Mouse (Mus musculus): ENCODE results near the gene Tacc3. TPM values are rescaled to one million over a fixed set of nuclear protein-coding genes. Genes with fewer than 3 reads are reported as not detected.

Tacc3 gene
- polyA plus RNA-seq, 1 experiment, result 9.2 TPM

DNA sequence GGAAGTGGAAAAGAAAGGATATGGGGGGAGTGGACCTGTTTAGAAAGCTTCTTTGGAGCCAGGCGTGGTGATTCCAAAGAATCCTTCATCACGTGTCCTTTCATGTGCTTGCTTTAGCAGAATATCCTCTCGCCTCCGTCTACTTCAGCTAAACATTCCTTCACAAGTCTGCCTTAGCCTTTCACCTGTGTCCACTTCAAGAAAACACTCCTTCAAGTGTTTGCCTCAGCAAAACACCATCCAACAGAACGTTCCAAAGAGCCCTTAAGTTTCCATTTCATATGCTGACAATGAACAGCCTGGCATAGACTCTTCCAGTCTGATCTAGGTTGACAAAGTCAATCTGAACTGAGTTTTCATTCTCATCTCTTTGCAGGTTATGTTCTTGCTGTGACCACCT lies 20.3 kb downstream of the Tacc3 start:
- DNase-seq, result no peak
- Histone ChIP-seq H3K27ac (ENCODE audit: insufficient read depth, low read length) (no peak overlapping the region), H3K27me3 (ENCODE audit: control insufficient read depth, insufficient read depth, low read length) (no peaks in the 10 kb centered on the region), H3K4me3 (replicated peaks; ENCODE audit: insufficient read depth, low read depth, low read length) (no peak overlapping the region), H3K4me1 (ENCODE audit: control insufficient read depth, insufficient read depth, low read length) (no peaks in the 10 kb centered on the region)
- 87% methylated on average over 5 of the region's 5 CpGs for WGBS
- TF ChIP-seq CTCF (IDR thresholded peaks at IDR 0.05; ENCODE audit: borderline replicate concordance, insufficient read depth, low read depth, low read length) (no peak), POLR2A (IDR thresholded peaks at IDR 0.05; ENCODE audit: borderline replicate concordance, insufficient read depth, low read length) (no peak)

DNA sequence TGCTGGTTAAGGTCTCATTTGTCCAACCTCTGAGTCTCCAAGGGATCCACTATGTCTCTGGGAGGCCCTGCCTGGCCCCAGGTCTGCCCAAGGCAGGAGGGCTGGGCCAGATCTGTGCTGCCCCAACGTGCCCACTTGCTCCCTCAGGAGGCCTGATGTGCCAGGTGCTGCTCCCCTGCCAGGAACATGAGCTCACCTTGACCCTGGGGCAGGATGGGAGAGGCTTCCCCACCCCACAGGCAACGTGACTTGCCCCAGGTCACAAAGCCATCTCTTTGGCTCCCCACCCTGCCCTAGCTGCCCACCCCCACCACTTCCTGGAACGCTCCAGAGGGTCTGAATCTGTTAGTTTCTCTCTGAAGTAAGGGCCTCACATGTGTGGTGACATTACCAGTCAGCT lies 23.1 kb downstream of the Tacc3 start:
- no peak overlapping the region for H3K27ac ChIP-seq (ENCODE audit: insufficient read depth, low read length)
- no peak for DNase-seq
- WGBS, result 62% methylated on average over 3 of the region's 3 CpGs
- H3K4me1 ChIP-seq (ENCODE audit: control insufficient read depth, insufficient read depth, low read length), result no peaks in the 10 kb centered on the region
- TF ChIP-seq POLR2A (IDR thresholded peaks at IDR 0.05; ENCODE audit: borderline replicate concordance, insufficient read depth, low read length) (no peak), CTCF (IDR thresholded peaks at IDR 0.05; ENCODE audit: borderline replicate concordance, insufficient read depth, low read depth, low read length) (no peak)
- no peaks in the 10 kb centered on the region for H3K27me3 ChIP-seq (ENCODE audit: control insufficient read depth, insufficient read depth, low read length)
- H3K4me3 ChIP-seq (replicated peaks; ENCODE audit: insufficient read depth, low read depth, low read length), result no peak overlapping the region

DNA sequence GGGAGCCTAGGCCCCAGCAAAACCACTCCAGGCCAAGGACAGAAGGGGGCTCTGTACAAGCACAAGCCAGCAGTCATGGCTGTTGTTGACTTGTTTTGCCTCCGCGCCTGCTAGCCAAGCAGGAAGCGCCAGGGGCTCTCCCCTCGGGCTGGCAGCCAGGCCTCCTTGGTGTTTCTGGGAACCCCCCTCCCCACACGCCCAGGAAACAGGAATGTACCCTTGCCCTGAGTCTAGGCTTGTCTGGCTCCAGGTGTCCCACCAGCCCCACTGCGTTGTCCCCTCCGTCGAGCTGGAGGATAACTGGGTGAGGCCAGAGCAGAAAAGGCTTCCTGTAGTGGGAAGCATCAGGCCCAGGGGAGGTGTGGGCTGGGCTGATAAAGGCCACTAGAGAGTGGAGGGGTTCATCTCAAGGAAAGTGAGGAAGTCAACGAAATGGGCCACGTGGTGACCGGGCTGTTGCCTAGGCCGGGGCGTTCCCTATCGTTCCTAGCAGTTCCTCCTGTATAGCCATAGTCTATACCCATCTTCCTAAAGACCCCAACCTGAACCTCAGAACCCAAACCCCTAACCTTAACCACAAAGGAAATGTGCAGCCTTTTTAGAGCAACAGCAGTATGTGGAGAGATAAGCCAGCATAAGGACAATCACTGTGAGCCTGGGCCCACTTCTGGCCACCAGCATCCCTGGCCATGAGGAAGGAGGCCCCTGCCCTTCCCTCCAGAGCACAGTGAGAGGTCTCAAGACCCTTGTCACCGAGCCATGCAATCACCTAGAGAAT lies 23.9 kb downstream of the Tacc3 start:
- Histone ChIP-seq H3K27ac (ENCODE audit: insufficient read depth, low read length) (no peak overlapping the region), H3K27me3 (ENCODE audit: control insufficient read depth, insufficient read depth, low read length) (no peaks in the 10 kb centered on the region)
- 64% methylated on average over 15 of the region's 15 CpGs for WGBS

DNA sequence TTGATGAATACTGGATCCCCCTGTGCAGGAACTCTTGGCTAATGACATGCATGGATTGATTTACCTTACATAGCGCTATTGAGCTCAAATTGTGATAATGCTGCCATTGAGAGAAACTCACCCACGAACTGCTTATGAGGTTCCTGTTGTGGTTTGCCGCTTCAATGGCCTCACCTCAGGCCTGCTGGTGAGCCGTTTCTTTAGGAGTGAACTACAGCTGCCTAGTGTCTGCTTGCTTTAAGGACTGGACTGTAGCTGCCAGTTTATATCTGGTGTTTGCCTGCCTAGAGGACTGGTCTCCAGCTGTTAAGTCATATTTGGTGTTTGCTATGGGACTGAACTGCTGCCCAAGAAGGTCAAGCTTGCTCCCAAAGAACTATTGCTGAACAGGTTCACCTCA lies 25.0 kb downstream of the Tacc3 start:
- TF ChIP-seq POLR2A (IDR thresholded peaks at IDR 0.05; ENCODE audit: borderline replicate concordance, insufficient read depth, low read length) (no peak), CTCF (IDR thresholded peaks at IDR 0.05; ENCODE audit: borderline replicate concordance, insufficient read depth, low read depth, low read length) (no peak)
- no peak overlapping the region for H3K4me3 ChIP-seq (replicated peaks; ENCODE audit: insufficient read depth, low read depth, low read length)
- DNase-seq, result no peak
- H3K27ac ChIP-seq (ENCODE audit: insufficient read depth, low read length), result no peak overlapping the region
- WGBS, result 85% methylated on average over 4 of the region's 4 CpGs
- H3K4me1 ChIP-seq (ENCODE audit: control insufficient read depth, insufficient read depth, low read length), result no peaks in the 10 kb centered on the region
- H3K27me3 ChIP-seq (ENCODE audit: control insufficient read depth, insufficient read depth, low read length), result no peaks in the 10 kb centered on the region

More for the DNA sequence above, 23.9 kb downstream of the Tacc3 start:
- no peak for DNase-seq
- Histone ChIP-seq H3K4me1 (ENCODE audit: control insufficient read depth, insufficient read depth, low read length) (no peaks in the 10 kb centered on the region), H3K4me3 (replicated peaks; ENCODE audit: insufficient read depth, low read depth, low read length) (no peak overlapping the region)
- TF ChIP-seq CTCF (IDR thresholded peaks at IDR 0.05; ENCODE audit: borderline replicate concordance, insufficient read depth, low read depth, low read length) (no peak), POLR2A (IDR thresholded peaks at IDR 0.05; ENCODE audit: borderline replicate concordance, insufficient read depth, low read length) (no peak)

DNA sequence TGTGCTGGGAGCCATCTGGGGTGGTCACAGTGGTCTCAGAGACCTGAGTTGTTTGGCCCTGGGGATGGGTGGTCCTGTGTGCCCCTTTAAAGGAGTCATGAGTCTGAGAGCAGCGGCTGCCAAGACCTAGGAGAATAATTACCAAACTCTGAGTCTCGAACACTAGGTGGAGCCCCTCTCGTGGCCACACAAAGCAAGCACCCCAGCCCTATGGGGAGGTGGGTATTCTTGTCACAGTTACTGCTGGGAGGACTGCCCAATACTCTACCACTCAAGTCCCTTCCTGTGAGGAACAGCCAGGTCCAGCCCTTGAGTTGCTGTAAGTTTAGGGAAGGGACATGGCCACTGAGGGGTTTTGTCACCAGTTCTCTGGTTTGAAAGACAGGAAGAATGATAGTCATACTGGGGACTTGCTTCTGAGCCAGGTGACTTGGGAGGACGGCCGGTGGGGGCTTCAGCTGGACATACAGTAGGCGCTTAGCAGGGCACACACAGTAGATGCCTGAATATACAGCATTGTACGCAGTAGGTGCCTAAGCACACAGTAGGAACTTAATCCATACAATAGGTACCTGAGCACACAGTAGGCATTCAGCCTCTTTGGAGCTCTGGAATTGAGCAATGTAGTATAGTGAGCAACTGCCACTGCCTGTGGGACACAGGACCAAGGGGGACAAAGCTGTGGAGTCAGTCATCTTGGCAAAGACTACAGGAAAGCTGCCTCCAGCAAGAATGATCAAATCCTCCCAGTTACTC lies 26.1 kb downstream of the Tacc3 start:
- Histone ChIP-seq H3K4me1 (ENCODE audit: control insufficient read depth, insufficient read depth, low read length) (no peaks in the 10 kb centered on the region), H3K27ac (ENCODE audit: insufficient read depth, low read length) (no peak overlapping the region), H3K4me3 (replicated peaks; ENCODE audit: insufficient read depth, low read depth, low read length) (no peak overlapping the region), H3K27me3 (ENCODE audit: control insufficient read depth, insufficient read depth, low read length) (no peaks in the 10 kb centered on the region)
- WGBS, result 40% methylated on average over 7 of the region's 7 CpGs
- peak in 1 of 2 experiments; percentile 20 for DNase-seq
- TF ChIP-seq POLR2A (IDR thresholded peaks at IDR 0.05; ENCODE audit: borderline replicate concordance, insufficient read depth, low read length) (no peak), CTCF (IDR thresholded peaks at IDR 0.05; ENCODE audit: borderline replicate concordance, insufficient read depth, low read depth, low read length) (peak; percentile 45; the same call in 1 of the 2 replicates)

DNA sequence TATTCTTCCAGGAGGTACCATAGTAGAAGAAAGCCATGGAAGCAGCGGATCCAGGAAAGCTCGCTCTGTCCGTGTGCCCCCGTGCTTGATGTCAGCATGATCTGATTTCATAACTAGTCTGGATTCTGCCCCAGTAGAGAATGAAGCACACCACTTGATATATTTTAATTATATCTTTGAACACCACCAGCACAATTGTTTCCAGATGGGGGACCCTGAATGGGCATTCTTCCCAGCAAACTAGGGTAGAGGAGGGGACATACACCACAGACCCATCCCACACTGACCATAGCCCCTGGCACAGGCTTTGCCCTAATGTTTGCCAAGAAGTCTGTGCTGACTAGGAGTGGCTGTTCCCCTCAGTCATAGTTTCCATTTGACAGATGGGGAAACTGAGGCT lies 27.0 kb downstream of the Tacc3 start:
- DNase-seq, result no peak
- H3K27ac ChIP-seq (ENCODE audit: insufficient read depth, low read length), result no peak overlapping the region
- H3K4me1 ChIP-seq (ENCODE audit: control insufficient read depth, insufficient read depth, low read length), result no peaks in the 10 kb centered on the region
- TF ChIP-seq CTCF (IDR thresholded peaks at IDR 0.05; ENCODE audit: borderline replicate concordance, insufficient read depth, low read depth, low read length), result no peak
- TF ChIP-seq POLR2A (IDR thresholded peaks at IDR 0.05; ENCODE audit: borderline replicate concordance, insufficient read depth, low read length), result no peak
- no peak overlapping the region for H3K4me3 ChIP-seq (replicated peaks; ENCODE audit: insufficient read depth, low read depth, low read length)
- WGBS, result 49% methylated on average over 4 of the region's 4 CpGs
- no peaks in the 10 kb centered on the region for H3K27me3 ChIP-seq (ENCODE audit: control insufficient read depth, insufficient read depth, low read length)

DNA sequence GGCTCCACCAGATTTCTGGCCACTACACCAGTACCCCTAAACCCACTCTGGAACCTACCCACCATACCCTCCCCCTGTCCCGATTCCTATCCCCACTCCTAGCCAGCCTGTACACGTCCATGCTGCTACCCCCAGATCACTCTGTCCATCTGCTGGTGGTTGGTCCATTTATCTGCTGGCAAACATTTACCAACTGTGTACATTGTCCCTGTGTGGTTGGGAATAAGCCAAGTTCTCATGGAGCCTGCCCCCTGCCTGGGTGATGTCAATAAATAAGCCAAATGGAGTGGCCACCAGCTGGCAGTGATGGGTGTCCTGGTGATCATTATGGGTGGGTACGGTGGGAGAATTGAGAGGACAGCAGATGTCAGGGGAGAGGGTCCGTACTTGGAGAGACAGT lies 29.2 kb downstream of the Tacc3 start:
- H3K4me1 ChIP-seq (ENCODE audit: control insufficient read depth, insufficient read depth, low read length), result no peaks in the 10 kb centered on the region
- TF ChIP-seq POLR2A (IDR thresholded peaks at IDR 0.05; ENCODE audit: borderline replicate concordance, insufficient read depth, low read length) (no peak), CTCF (IDR thresholded peaks at IDR 0.05; ENCODE audit: borderline replicate concordance, insufficient read depth, low read depth, low read length) (no peak)
- WGBS, result 29% methylated on average over 4 of the region's 4 CpGs
- H3K4me3 ChIP-seq (replicated peaks; ENCODE audit: insufficient read depth, low read depth, low read length), result no peak overlapping the region
- H3K27ac ChIP-seq (ENCODE audit: insufficient read depth, low read length), result no peak overlapping the region
- DNase-seq, result no peak
- H3K27me3 ChIP-seq (ENCODE audit: control insufficient read depth, insufficient read depth, low read length), result no peaks in the 10 kb centered on the region
